Mouse (Mus musculus) limb, embryonic 13.5 days (tissue): ENCODE data around the gene Scn10a. TPM values are rescaled to one million over a fixed set of nuclear protein-coding genes. Genes with fewer than 3 reads are reported as not detected.

Source experiments
- ATAC-seq: fragments of 200-750 bp; cut with Nextera tagmentation; 2 replicates; pipeline ENCODE4 v1.8.0; 2017; ENCODE audit warnings: low read depth, moderate number of reproducible peaks, moderate TSS enrichment; ENCODE audit not compliant: low FRiP score
- H3K27ac ChIP-seq: fragments of 300-500 bp; sonication (generic); 2 replicates; pipeline ENCODE4 v1.5.1; 2015; ENCODE audit warnings: inconsistent platforms, mild to moderate bottlenecking, moderate library complexity
- H3K27me3 ChIP-seq: fragments of 300-500 bp; sonication (generic); 2 replicates; pipeline ENCODE4 v1.6.1; 2015; ENCODE audit warnings: mild to moderate bottlenecking, inconsistent platforms
- H3K36me3 ChIP-seq: fragments of 300-500 bp; sonication (generic); 2 replicates; pipeline ENCODE4 v1.6.1; 2015; ENCODE audit warnings: inconsistent platforms, mild to moderate bottlenecking, moderate library complexity
- H3K4me1 ChIP-seq: fragments of 300-500 bp; sonication (generic); 2 replicates; pipeline ENCODE4 v1.6.1; 2015; ENCODE audit warnings: inconsistent platforms
- H3K4me2 ChIP-seq: fragments of 300-500 bp; sonication (generic); replicated peaks from 2 replicates; pipeline ENCODE4 v1.6.1; 2015; ENCODE audit warnings: inconsistent platforms, mild to moderate bottlenecking, moderate library complexity
- H3K4me3 ChIP-seq: fragments of 300-500 bp; sonication (generic); 2 replicates; pipeline ENCODE4 v1.5.1; 2015; ENCODE audit warnings: moderate library complexity, mild to moderate bottlenecking, inconsistent platforms
- H3K9ac ChIP-seq: fragments of 300-500 bp; sonication (generic); 2 replicates; pipeline ENCODE4 v1.6.1; 2015; ENCODE audit warnings: mild to moderate bottlenecking, inconsistent platforms
- H3K9me3 ChIP-seq: fragments of 300-500 bp; sonication (generic); 2 replicates; pipeline ENCODE4 v1.6.1; 2016; ENCODE audit warnings: inconsistent platforms
- WGBS: fragments of 180-500 bp; shearing (Covaris S2); methylation state at CpG from one replicate; pipeline ENCODE4 v1.1.7; 2015; 5-methylcytosine and 5-hydroxymethylcytosine counted together
- polyA plus RNA-seq: library from polyadenylated mRNA; unstranded; fragments of >200 nt; fragmentation: Nextera tagmentation; extraction: Ambion mirVana; gene quantifications from 2 replicates; pipeline ENCODE4 v1.2.1, GENCODE M21; 2015

Scn10a gene
- polyA plus RNA-seq: 0.04 TPM in 1 of 2 replicates, not detected in the other

DNA sequence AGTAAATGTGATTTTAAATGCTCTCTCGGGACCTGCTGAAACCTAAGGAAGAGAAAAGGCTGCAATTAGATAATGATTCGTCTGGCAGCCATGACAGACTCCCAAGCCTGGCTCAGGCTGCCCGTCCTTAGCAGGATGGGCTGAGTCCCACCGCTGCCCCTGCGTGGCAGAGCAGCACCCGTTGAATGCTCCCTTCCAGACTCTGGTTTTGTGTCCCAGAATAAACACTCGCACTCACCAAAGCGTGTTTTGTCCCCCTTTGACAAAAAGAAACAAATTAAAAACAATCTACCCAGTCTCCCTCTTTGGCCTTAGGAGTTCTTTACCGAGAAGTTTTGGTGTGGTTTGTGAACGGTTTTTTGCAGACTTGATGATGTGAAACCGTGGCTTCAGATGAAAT, at the start of gene Scn10a:
Gene Scn10a (minus strand): TSS at position 101 of the 400 bp plus-strand sequence.
- Histone ChIP-seq H3K4me3 (no peak within 1 kb of the TSS), H3K9ac (no peak within 1 kb of the TSS), H3K27ac (no peak within 1 kb of the TSS), H3K4me1 (no peaks in the 10 kb centered on the region), H3K4me2 (no peak within 1 kb of the TSS), H3K27me3 (no peaks in the 10 kb centered on the region), H3K9me3 (no peaks in the 10 kb centered on the region), H3K36me3 (no peaks in the 10 kb centered on the region)
- ATAC-seq: no peak
- WGBS: 83% methylated on average over 11 of the region's 11 CpGs

DNA sequence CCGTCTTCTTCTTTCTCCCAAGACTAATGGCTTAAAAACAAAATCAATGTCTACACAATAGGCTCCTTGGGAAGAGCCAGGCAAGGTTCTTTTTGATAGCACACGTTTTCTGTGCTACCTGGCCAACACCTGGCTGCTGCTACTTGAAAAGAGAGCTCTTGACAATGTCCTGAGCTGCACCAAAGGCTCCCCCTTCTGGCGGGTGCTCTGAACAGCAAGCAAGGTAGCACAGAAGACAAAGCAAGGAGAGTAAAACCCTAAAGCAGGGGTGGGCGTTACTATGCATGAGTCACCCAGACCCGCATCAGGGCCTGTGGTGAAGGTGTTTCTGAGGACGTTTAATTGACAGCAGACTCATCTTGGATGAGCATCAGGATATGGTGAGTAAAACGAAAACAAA, 49.5 kb upstream of the Scn10a start:
- H3K9me3 ChIP-seq: no peaks in the 10 kb centered on the region
- H3K4me3 ChIP-seq: no peak overlapping the region
- H3K27me3 ChIP-seq: no peaks in the 10 kb centered on the region
- ATAC-seq: no peak
- no peaks in the 10 kb centered on the region for H3K36me3 ChIP-seq
- 41% methylated on average over 7 of the region's 7 CpGs for WGBS
- H3K27ac ChIP-seq: no peak overlapping the region
- H3K9ac ChIP-seq: no peak overlapping the region
- H3K4me2 ChIP-seq: no peak overlapping the region
- H3K4me1 ChIP-seq: no peaks in the 10 kb centered on the region

DNA sequence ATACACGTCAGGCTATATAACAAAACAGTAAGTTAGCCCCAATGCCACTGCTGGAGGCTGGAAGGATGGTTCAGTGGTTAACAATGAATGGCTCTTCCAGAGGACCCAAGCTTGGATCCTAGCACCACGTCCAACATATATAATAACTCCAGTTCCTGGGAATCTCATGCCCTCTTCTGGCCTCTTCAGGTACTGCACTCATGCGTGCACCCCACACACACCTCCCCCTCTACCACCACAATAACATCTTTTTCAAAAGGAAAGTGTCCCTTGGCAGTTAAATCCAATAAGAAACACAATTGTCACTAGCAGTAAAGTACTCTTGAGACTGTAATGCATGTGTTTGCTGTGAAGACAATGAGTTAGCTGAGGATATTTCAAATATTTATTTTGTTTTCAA, 41.1 kb upstream of the Scn10a start:
- Histone ChIP-seq H3K9ac (no peak overlapping the region), H3K27ac (no peak overlapping the region), H3K9me3 (peaks cover 5% of the 10 kb centered on the region; the same call in 1 of the 2 replicates), H3K4me3 (no peak overlapping the region), H3K4me1 (no peaks in the 10 kb centered on the region), H3K36me3 (no peaks in the 10 kb centered on the region), H3K27me3 (no peaks in the 10 kb centered on the region), H3K4me2 (no peak overlapping the region)
- WGBS: 88% methylated on average over 3 of the region's 3 CpGs
- no peak for ATAC-seq

DNA sequence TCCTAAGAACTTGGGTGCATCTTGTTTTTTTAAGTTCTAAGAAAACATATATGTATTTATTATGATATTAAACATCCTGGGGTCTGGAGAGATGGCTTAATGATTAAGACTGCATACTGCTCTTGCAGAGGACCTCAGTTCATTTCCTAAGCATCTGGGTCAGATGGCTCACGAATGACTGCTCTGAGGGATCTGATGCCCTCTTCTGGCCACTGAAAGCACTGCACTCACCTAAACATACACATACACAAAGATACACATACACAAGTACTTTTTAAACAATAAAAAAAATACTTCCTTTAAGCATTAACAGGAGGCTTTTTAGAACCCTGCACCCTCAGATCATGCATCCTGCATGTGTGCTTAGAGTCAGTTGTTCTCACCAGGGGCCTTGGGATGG, 40.3 kb upstream of the Scn10a start:
- H3K27me3 ChIP-seq: no peaks in the 10 kb centered on the region
- H3K36me3 ChIP-seq: no peaks in the 10 kb centered on the region
- no peak overlapping the region for H3K4me2 ChIP-seq
- H3K4me3 ChIP-seq: no peak overlapping the region
- no peak overlapping the region for H3K9ac ChIP-seq
- peaks cover 7% of the 10 kb centered on the region; the same call in 1 of the 2 replicates for H3K9me3 ChIP-seq
- no peak overlapping the region for H3K27ac ChIP-seq
- H3K4me1 ChIP-seq: no peaks in the 10 kb centered on the region
- ATAC-seq: no peak
- 81% methylated on average over 1 of the region's 1 CpGs for WGBS

DNA sequence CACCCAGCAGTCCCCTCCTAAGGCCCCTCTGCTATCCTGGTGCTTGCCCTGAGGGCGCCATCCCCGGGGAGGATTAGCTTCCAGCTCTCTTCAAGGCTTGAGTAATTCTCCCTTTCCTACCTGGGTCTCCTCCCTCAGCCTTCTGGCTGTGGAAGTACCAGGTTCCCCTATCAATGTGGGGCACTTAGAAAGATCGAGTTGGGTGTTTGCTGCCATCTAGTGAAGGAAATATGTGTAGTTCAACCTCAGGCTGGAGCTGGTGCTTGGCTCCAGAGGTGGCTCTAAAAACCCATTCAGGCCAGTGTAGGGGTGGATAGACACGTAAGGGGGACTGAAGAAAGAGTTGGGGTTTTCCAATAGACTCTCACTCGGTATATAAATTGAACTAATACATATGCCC, 32.4 kb upstream of the Scn10a start:
- Histone ChIP-seq H3K36me3 (no peaks in the 10 kb centered on the region), H3K9me3 (0 out of 2 replicates have a peak, but pooled peaks cover 7% of the 10 kb centered on the region)
- ATAC-seq: no peak

DNA sequence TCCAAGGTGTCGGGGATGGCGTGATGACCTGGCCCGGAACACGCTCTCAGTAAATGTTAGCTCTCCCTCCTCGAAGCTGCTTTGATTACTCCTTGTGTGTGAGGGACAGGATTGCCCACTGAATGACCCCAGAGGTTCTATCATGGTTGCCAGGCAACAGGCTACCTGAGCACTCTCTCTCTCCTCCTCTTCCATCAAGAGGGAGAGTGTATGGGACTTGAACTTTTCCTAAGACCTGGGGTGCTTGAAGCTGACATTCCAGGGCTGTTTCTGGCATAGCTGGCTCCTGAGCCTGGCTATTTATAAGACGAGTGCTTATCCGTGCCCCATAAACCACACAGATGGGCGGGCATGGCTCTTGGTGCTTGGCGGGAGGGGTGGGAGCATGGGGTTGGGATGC, 30.0 kb upstream of the Scn10a start:
- Histone ChIP-seq H3K27ac (no peak overlapping the region), H3K27me3 (no peaks in the 10 kb centered on the region)

More for the DNA sequence above, 32.4 kb upstream of the Scn10a start:
- no peak overlapping the region for H3K4me2 ChIP-seq
- H3K4me3 ChIP-seq: no peak overlapping the region
- no peaks in the 10 kb centered on the region for H3K4me1 ChIP-seq
- H3K27me3 ChIP-seq: no peaks in the 10 kb centered on the region
- no peak overlapping the region for H3K9ac ChIP-seq
- H3K27ac ChIP-seq: no peak overlapping the region
- WGBS: 15% methylated on average over 5 of the region's 5 CpGs

DNA sequence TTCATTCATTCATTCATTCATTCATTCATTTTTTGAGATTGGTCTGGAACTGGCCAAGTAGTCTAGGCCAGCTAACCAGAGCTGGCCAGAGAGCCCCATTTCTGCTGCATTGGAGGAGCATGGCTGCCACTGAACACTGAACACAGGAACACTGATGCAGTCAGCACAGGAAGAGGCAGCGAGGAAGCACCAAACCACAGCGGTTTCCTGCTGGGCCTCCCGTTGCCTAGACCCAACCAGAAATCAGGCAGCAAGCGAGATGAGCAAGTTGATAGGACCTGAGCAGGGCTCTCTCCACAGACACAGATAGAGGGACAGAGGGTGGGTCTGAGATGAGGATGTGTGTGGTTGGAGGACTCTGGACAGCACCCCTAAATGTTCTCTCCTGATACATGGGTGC, 24.8 kb upstream of the Scn10a start:
- Histone ChIP-seq H3K4me1 (no peaks in the 10 kb centered on the region), H3K9ac (no peak overlapping the region), H3K4me3 (no peak overlapping the region), H3K27me3 (no peaks in the 10 kb centered on the region), H3K36me3 (no peaks in the 10 kb centered on the region), H3K9me3 (no peaks in the 10 kb centered on the region), H3K27ac (no peak overlapping the region), H3K4me2 (no peak overlapping the region)
- 79% methylated on average over 4 of the region's 4 CpGs for WGBS
- ATAC-seq: no peak

More for the DNA sequence above, 30.0 kb upstream of the Scn10a start:
- H3K9ac ChIP-seq: no peak overlapping the region
- no peaks in the 10 kb centered on the region for H3K9me3 ChIP-seq
- H3K36me3 ChIP-seq: no peaks in the 10 kb centered on the region
- no peaks in the 10 kb centered on the region for H3K4me1 ChIP-seq
- no peak overlapping the region for H3K4me2 ChIP-seq
- no peak overlapping the region for H3K4me3 ChIP-seq
- WGBS: 68% methylated on average over 9 of the region's 9 CpGs
- no peak for ATAC-seq

DNA sequence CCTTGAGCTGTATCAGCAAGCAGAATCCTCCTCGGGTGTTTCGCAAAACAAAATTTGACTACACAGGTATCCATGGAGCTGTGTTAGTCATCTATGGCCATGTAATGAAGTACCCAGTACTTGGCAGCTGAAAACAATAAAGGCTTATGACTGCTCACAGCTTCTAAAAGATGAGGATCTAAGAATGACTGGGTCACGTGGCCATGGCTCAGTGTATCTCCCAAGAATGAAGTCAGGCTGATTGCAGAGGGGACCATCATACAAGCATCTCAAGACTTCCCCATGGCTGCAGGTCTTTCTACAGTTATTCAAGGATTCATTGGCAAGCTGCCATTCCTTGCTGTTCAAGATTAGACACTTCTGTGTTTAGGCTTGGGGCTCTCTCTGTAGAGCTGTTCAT, 24.2 kb upstream of the Scn10a start:
- H3K4me2 ChIP-seq: no peak overlapping the region
- H3K4me3 ChIP-seq: no peak overlapping the region
- H3K9ac ChIP-seq: no peak overlapping the region
- H3K4me1 ChIP-seq: no peaks in the 10 kb centered on the region
- no peaks in the 10 kb centered on the region for H3K27me3 ChIP-seq
- no peaks in the 10 kb centered on the region for H3K9me3 ChIP-seq
- H3K36me3 ChIP-seq: no peaks in the 10 kb centered on the region
- whole genome bisulfite sequencing: 78% methylated on average over 3 of the region's 3 CpGs
- no peak for ATAC-seq
- H3K27ac ChIP-seq: no peak overlapping the region

DNA sequence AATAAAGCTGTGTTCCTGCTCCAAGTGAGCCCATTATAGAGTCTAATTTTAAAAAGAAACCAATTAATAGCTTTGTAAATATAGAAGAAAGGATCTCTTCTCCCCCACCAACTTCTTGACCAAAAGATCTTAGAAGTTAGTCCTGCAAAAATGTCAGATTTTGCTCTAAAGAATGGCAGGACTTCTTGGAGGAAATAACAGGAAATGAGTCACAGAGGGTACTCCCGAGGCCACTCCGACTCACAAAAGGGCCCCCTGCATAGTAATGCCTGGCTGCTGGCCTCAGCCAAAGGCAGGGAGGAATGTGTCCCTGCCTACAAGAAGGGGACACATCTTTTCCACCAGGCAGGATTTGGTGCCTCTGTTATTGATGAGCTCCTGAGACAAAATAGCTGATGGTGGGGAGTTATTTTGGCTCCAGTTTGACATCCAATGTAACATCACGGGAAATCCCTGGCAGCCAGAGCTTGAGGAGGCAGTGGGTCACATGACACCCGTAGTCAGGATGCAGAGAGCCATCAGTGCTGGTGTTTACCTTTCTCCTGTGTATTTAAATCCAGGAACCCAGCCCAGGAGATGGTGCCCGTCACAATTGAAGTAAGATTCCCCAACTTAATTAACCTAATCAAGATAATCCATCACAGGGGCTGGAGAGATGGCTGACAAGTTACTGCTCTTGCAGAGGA, 22.1 kb upstream of the Scn10a start:
- ATAC-seq: no peak
- WGBS: 36% methylated on average over 5 of the region's 5 CpGs
- no peak overlapping the region for H3K4me2 ChIP-seq

DNA sequence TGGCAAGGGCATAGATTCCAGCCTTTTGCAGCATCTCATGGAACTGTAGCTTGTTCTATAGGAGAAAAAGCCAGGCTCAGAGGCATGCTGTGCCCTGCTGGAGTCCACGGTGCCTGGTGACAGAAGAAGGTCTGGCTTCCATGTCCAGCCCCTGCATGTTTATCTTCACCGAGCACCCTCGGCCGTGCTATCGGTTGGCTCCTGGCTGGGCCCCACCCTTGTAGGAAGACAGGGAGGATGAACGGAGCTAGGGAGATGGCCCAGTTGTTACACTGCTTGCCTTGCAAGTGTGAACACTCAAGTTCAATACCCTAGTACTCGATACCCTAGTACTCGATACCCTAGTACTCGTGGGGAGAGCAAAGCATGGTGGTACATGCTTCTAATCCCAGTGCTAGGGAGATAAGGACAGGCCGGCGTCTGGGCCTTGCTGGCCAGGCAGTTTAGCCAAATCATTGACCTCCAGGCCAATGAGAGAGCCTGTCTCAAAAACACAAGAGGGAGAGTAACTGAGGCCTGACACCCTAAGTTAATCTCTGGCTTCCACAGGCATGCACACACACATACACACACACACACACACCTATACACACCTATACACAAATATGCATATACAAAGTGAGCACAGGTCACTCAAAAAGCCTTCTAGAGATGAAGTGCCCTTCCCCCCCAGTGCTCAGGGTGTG, 9.4 kb upstream of the Scn10a start:
- Histone ChIP-seq H3K9ac (no peak overlapping the region), H3K27me3 (no peaks in the 10 kb centered on the region), H3K4me3 (no peak overlapping the region), H3K36me3 (no peaks in the 10 kb centered on the region), H3K9me3 (no peaks in the 10 kb centered on the region), H3K27ac (no peak overlapping the region), H3K4me2 (no peak overlapping the region), H3K4me1 (no peaks in the 10 kb centered on the region)
- WGBS: 85% methylated on average over 11 of the region's 11 CpGs
- no peak for ATAC-seq

More for the DNA sequence above, 22.1 kb upstream of the Scn10a start:
- no peaks in the 10 kb centered on the region for H3K36me3 ChIP-seq
- no peaks in the 10 kb centered on the region for H3K9me3 ChIP-seq
- H3K4me3 ChIP-seq: no peak overlapping the region
- H3K4me1 ChIP-seq: no peaks in the 10 kb centered on the region
- no peak overlapping the region for H3K9ac ChIP-seq
- no peak overlapping the region for H3K27ac ChIP-seq
- no peaks in the 10 kb centered on the region for H3K27me3 ChIP-seq

DNA sequence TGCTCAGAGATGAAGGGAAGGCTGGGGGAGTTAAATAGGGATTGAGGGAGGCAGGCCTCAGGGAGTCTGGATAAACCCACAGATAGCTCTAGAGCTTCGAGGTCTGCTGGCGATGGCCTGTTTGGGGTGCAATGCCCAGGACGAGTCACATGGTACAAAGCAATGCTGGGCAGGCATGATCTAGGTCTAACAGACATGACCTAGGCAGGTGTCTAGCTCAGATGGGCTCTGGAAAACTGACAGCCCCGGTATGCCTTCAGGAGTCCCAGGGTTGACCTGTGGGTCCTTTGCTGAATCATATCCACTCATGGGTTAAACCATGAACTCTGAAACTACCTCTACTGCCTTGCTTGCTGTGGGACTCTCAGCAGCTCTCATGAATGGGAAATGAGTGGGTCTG, 7.9 kb upstream of the Scn10a start:
- H3K4me1 ChIP-seq: no peaks in the 10 kb centered on the region
- H3K27ac ChIP-seq: no peak overlapping the region
- no peak overlapping the region for H3K4me3 ChIP-seq
- no peaks in the 10 kb centered on the region for H3K27me3 ChIP-seq
- H3K4me2 ChIP-seq: no peak overlapping the region
- H3K9ac ChIP-seq: no peak overlapping the region
- WGBS: 87% methylated on average over 4 of the region's 4 CpGs
- ATAC-seq: no peak
- no peaks in the 10 kb centered on the region for H3K9me3 ChIP-seq
- H3K36me3 ChIP-seq: no peaks in the 10 kb centered on the region

DNA sequence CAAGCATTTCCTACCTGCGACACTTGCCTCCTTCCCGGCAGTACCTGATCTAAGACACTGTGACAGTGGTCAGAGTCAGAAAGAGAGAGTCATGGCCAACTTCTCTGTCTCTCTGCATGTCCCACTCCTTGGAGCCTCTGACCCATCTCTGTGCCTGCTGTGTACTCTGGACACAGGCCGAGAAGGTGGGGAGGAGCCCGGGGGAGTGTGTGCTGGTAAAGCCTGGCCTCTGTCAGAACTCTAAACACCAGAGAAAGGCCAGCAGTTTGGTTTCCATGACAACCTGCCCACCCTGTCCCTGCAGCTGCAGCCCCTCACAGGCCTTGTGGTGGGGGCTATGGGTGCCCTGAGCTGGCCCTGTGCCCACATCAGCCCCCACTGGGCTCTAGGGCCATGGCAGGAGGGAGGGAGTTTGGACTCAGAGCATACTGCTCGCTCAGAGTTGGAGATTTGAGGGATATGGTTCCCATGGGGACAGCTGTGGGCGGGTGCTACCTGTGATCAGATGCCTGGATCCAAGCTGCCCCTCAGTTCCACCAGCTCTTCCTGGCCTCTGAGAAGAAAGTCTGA, 6.3 kb upstream of the Scn10a start:
- Histone ChIP-seq H3K4me1 (no peaks in the 10 kb centered on the region), H3K4me2 (no peak overlapping the region), H3K27me3 (no peaks in the 10 kb centered on the region), H3K27ac (no peak overlapping the region), H3K36me3 (no peaks in the 10 kb centered on the region), H3K9me3 (no peaks in the 10 kb centered on the region), H3K4me3 (no peak overlapping the region), H3K9ac (no peak overlapping the region)
- ATAC-seq: no peak
- 69% methylated on average over 6 of the region's 6 CpGs for WGBS
